Mouse (Mus musculus) liver, embryonic 14.5 days (tissue): ENCODE data around the gene Stk38.

Experiments used
- CTCF ChIP-seq: IDR thresholded peaks from 2 replicates; pipeline ENCODE4 v1.5.1; 2016; ENCODE audit warnings: antibody characterized with exemption, low read depth, control low read depth
- EP300 ChIP-seq: IDR thresholded peaks from 2 replicates; pipeline ENCODE4 v1.6.1; 2016; ENCODE audit warnings: antibody characterized with exemption, low read depth

DNA sequence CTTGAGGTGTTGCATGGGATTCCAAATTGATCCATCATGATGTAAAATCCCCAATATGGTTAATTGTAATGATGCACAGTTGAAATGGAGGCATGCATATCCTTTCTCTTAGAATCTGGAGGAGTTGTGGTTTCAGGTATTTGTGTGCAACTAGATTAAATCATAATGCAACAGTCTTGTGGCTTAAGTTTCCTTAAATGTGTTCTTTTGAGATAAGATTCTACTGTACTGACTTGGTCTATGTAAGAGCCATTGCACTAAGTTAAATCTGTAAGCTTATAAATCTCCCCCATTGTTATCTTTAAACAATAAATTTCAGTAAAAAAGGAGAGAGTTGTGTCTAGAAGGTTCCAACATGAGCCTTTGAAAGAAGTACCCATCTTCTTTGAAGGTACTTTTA is 34.8 kb upstream of the Stk38 start:
- TF ChIP-seq CTCF (no peak), EP300 (no peak)
